Mouse (Mus musculus): ENCODE measurements at regions not wholly inside any gene's neighbourhood (a gene's known extent, or its start where the extent isn't known, plus 50 kb on each side); places are given as distances from the start of the nearest gene placed in this dataset.

DNA sequence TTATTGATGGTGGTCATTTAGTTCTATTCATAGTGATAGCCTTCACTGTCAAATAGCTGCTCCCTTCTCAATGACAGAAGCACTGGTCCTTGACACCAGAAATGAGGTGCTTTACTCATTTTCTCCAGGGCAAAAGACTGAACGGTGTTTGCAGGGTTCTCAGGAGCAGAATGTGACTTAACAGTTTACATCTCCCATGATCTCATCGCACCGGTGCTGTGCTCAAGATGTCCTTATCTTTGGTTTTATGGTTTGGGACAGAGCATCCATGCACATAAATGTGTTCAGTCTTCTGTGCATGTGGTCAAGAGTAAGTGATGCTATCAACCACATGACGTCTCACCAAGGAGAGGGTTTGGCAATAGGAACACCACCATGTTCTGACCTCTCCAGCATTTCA is 78.1 kb upstream of the Pdc start:
- Histone ChIP-seq H3K4me1 (no peaks in the 10 kb centered on the region), H3K36me3 (no peaks in the 10 kb centered on the region), H3K27me3 (no peaks in the 10 kb centered on the region), H3K4me3 (replicated peaks) (no peak overlapping the region), H3K4me2 (no peak overlapping the region), H3K9me3 (replicated peaks) (no peaks in the 10 kb centered on the region), H3K9ac (no peak overlapping the region), H3K27ac (no peak overlapping the region)
- WGBS: 86% methylated on average over 4 of the region's 4 CpGs
- no peak for ATAC-seq (replicated peaks; ENCODE audit: low FRiP score)

GRCm38 (mm10) chr1:150242108-150242507 is 77.1 kb upstream of the Pdc start:
- H3K4me2 ChIP-seq: no peak overlapping the region
- H3K36me3 ChIP-seq: no peaks in the 10 kb centered on the region
- no peaks in the 10 kb centered on the region for H3K9me3 ChIP-seq (replicated peaks)
- no peak overlapping the region for H3K4me3 ChIP-seq (replicated peaks)
- no peaks in the 10 kb centered on the region for H3K27me3 ChIP-seq
- no peaks in the 10 kb centered on the region for H3K4me1 ChIP-seq
- no peak overlapping the region for H3K27ac ChIP-seq
- no peak overlapping the region for H3K9ac ChIP-seq
- no peak for ATAC-seq (replicated peaks; ENCODE audit: low FRiP score)

DNA sequence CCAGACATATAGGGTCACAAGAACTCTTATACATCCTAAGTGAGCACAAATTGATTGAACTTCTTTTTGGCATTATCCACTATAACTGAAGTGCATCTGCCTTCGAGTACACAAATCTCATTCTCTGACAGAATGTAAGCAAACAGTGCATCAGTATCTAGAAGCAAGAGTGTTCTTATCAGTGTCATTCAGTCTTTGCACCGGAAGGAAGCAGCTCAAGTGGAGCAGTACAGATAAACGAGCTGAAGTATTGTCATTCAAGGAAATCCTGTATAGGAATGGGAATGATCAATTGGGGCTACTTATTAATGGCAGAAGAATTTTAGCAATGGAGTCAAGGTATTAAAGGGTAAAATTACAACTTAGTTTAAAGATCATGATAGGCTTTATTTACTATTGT is 74.3 kb upstream of the Pdc start:
- WGBS: 59% methylated on average over 3 of the region's 3 CpGs
- no peak overlapping the region for H3K4me3 ChIP-seq (replicated peaks)
- no peaks in the 10 kb centered on the region for H3K4me1 ChIP-seq

GRCm38 (mm10) chr1:150251422-150251821 is 67.8 kb upstream of the Pdc start:
- H3K4me2 ChIP-seq: no peak overlapping the region
- no peak overlapping the region for H3K9ac ChIP-seq
- H3K36me3 ChIP-seq: no peaks in the 10 kb centered on the region
- no peaks in the 10 kb centered on the region for H3K9me3 ChIP-seq (replicated peaks)
- no peaks in the 10 kb centered on the region for H3K27me3 ChIP-seq
- H3K4me3 ChIP-seq (replicated peaks): no peak overlapping the region
- WGBS: 69% methylated on average over 1 of the region's 1 CpGs
- no peaks in the 10 kb centered on the region for H3K4me1 ChIP-seq
- ATAC-seq (replicated peaks; ENCODE audit: low FRiP score): no peak
- H3K27ac ChIP-seq: no peak overlapping the region

More for the DNA sequence above, 74.3 kb upstream of the Pdc start:
- Histone ChIP-seq H3K9me3 (replicated peaks) (no peaks in the 10 kb centered on the region), H3K27ac (no peak overlapping the region), H3K27me3 (no peaks in the 10 kb centered on the region), H3K36me3 (no peaks in the 10 kb centered on the region), H3K4me2 (no peak overlapping the region), H3K9ac (no peak overlapping the region)
- ATAC-seq (replicated peaks; ENCODE audit: low FRiP score): no peak

GRCm38 (mm10) chr1:150251876-150252275 is 67.3 kb upstream of the Pdc start:
- H3K36me3 ChIP-seq: no peaks in the 10 kb centered on the region
- no peaks in the 10 kb centered on the region for H3K9me3 ChIP-seq (replicated peaks)
- H3K27me3 ChIP-seq: no peaks in the 10 kb centered on the region
- H3K27ac ChIP-seq: no peak overlapping the region
- H3K4me1 ChIP-seq: no peaks in the 10 kb centered on the region
- H3K4me2 ChIP-seq: no peak overlapping the region
- H3K4me3 ChIP-seq (replicated peaks): no peak overlapping the region
- no peak for ATAC-seq (replicated peaks; ENCODE audit: low FRiP score)
- 85% methylated on average over 3 of the region's 3 CpGs for WGBS
- no peak overlapping the region for H3K9ac ChIP-seq

DNA sequence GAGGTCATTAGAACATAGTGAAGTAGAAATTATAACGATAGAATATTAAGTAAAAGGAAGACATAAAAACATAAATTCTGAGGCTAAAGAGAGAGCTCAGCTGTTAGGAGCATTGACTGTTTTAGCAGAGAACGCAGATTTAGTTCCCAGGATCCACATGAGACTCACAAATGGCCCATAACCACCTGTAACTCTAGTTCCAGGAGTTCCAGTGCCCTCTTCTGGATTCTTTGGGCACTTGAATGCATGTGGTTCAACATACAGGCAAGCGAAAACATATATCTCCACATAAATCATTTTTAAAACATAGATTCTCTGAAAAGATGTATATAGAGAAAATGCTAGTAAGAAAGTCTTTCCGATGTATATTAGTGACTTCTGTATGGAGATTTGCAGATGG is 61.6 kb upstream of the Pdc start:
- H3K36me3 ChIP-seq: no peaks in the 10 kb centered on the region
- WGBS: 63% methylated on average over 4 of the region's 4 CpGs
- ATAC-seq (replicated peaks; ENCODE audit: low FRiP score): no peak

GRCm38 (mm10) chr1:150260355-150260754 is 58.9 kb upstream of the Pdc start:
- WGBS: 93% methylated on average over 1 of the region's 1 CpGs
- Histone ChIP-seq H3K9me3 (replicated peaks) (no peaks in the 10 kb centered on the region), H3K4me1 (no peaks in the 10 kb centered on the region), H3K4me2 (no peak overlapping the region), H3K27ac (no peak overlapping the region), H3K4me3 (replicated peaks) (no peak overlapping the region), H3K36me3 (no peaks in the 10 kb centered on the region), H3K9ac (no peak overlapping the region), H3K27me3 (no peaks in the 10 kb centered on the region)
- ATAC-seq (replicated peaks; ENCODE audit: low FRiP score): no peak

More for the DNA sequence above, 61.6 kb upstream of the Pdc start:
- Histone ChIP-seq H3K27me3 (no peaks in the 10 kb centered on the region), H3K27ac (no peak overlapping the region), H3K4me2 (no peak overlapping the region), H3K4me1 (no peaks in the 10 kb centered on the region), H3K4me3 (replicated peaks) (no peak overlapping the region), H3K9ac (no peak overlapping the region), H3K9me3 (replicated peaks) (no peaks in the 10 kb centered on the region)

DNA sequence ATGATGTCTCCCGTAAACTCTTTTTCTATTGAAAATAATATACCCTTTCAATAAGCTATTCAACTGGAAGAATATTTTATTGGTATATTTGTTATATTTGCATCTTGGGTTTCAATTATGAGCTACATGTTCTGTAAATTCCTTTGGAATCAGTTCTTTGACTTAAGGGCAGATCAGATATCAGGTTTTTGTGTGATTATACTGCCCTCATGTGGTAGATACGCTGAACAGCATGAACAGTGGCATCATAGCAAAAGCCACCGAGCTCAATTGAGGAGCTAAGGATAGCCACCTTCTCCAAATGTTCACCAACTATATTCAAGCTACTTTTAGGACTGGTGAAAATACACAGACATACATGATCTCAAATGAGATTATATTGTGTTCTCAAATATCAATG is 52.7 kb upstream of the Pdc start:
- WGBS: 46% methylated on average over 3 of the region's 3 CpGs

DNA sequence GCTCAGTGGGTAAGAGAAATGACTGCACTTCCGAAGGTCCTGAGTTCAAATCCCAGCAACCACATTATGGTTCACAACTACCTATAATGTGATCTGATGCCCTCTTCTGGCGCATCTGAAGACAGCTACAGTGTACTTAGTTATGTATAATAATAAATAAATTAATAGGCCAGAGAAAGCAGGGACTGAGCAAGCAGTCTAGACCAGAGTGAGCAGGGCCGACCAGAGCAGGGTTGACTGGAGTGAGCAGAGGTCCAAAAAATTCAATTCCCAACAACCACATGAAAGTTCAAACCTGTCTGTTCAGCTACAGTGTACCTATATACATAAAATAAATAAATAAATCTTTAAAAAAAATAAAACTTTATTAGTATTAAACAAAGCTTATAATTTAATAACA is 52.2 kb upstream of the Pdc start:
- no peak for ATAC-seq (replicated peaks; ENCODE audit: low FRiP score)
- no peak overlapping the region for H3K27ac ChIP-seq
- H3K9me3 ChIP-seq (replicated peaks): no peaks in the 10 kb centered on the region
- no peaks in the 10 kb centered on the region for H3K27me3 ChIP-seq
- H3K4me3 ChIP-seq (replicated peaks): no peak overlapping the region
- H3K4me1 ChIP-seq: no peaks in the 10 kb centered on the region
- WGBS: 78% methylated on average over 3 of the region's 3 CpGs
- H3K9ac ChIP-seq: no peak overlapping the region
- H3K4me2 ChIP-seq: no peak overlapping the region
- no peaks in the 10 kb centered on the region for H3K36me3 ChIP-seq

More for the DNA sequence above, 52.7 kb upstream of the Pdc start:
- no peaks in the 10 kb centered on the region for H3K36me3 ChIP-seq
- no peaks in the 10 kb centered on the region for H3K27me3 ChIP-seq
- no peak overlapping the region for H3K4me3 ChIP-seq (replicated peaks)
- H3K4me2 ChIP-seq: no peak overlapping the region
- no peaks in the 10 kb centered on the region for H3K9me3 ChIP-seq (replicated peaks)
- ATAC-seq (replicated peaks; ENCODE audit: low FRiP score): peak; percentile 46; the same call in 1 of the 2 replicates
- no peaks in the 10 kb centered on the region for H3K4me1 ChIP-seq
- no peak overlapping the region for H3K9ac ChIP-seq
- no peak overlapping the region for H3K27ac ChIP-seq
